ENCODE assay signal across 30 mouse cellular contexts in genomic region chr12:33325424-33325823, GRCm38 (mm10).
"Had no signal": no experiment of that assay in that cellular context is flagged by ENCODE, and none has a peak within 500 bp of the region (broad histone marks: within the 10 kb centered on the region; RNA-seq: fewer than 3 reads in every experiment).

No protein-coding gene starts in this region.

- ATAC-seq: liver, embryonic 12.5 days; liver, postnatal 0 days; lung, postnatal 0 days; midbrain, embryonic 13.5 days had no signal

- H3K27me3 ChIP-seq: limb, embryonic 12.5 days; limb, embryonic 13.5 days; limb, embryonic 15.5 days; liver, embryonic 12.5 days; liver, embryonic 13.5 days; liver, embryonic 15.5 days; lung, embryonic 15.5 days; megakaryocyte, embryonic 14.5 days; midbrain, embryonic 12.5 days; midbrain, embryonic 13.5 days; midbrain, embryonic 15.5 days; neural tube, embryonic 12.5 days had no signal

- H3K4me1 ChIP-seq: limb, embryonic 10.5 days; limb, embryonic 12.5 days; liver, embryonic 13.5 days; lung, embryonic 15.5 days; midbrain, embryonic 10.5 days; midbrain, embryonic 12.5 days; midbrain, embryonic 13.5 days; neural tube, embryonic 12.5 days had no signal

- H3K36me3 ChIP-seq: limb, embryonic 10.5 days; limb, embryonic 12.5 days; lung, embryonic 15.5 days; midbrain, embryonic 10.5 days; midbrain, embryonic 13.5 days; midbrain, embryonic 15.5 days; neural tube, embryonic 12.5 days had no signal

- H3K4me3 ChIP-seq: limb, embryonic 10.5 days; limb, embryonic 12.5 days; limb, embryonic 13.5 days; limb, embryonic 15.5 days; liver, embryonic 12.5 days; liver, embryonic 13.5 days; liver, embryonic 15.5 days; lung, embryonic 15.5 days; megakaryocyte, embryonic 14.5 days; midbrain, embryonic 10.5 days; midbrain, embryonic 12.5 days; midbrain, embryonic 13.5 days; midbrain, embryonic 15.5 days; neural tube, embryonic 12.5 days had no signal

- H3K27ac ChIP-seq: limb, embryonic 10.5 days; limb, embryonic 12.5 days; limb, embryonic 13.5 days; limb, embryonic 15.5 days; liver, embryonic 12.5 days; liver, embryonic 13.5 days; liver, embryonic 14.5 days; liver, embryonic 15.5 days; lung, embryonic 15.5 days; macrophage; midbrain, embryonic 10.5 days; midbrain, embryonic 12.5 days; midbrain, embryonic 13.5 days; midbrain, embryonic 15.5 days; neural tube, embryonic 12.5 days had no signal

- DNase-seq: left cerebral cortex, postnatal 4 days; liver; liver, embryonic 13.5 days; liver, postnatal 0 days; lung, adult 18-20 months; lung, adult 2 months; lung, embryonic 14.5 days; lung, postnatal 10 days; lung, postnatal 14 days; lung, postnatal 36 days; lung, postnatal 4 days; midbrain, embryonic 14.5 days had no signal

- H3K9ac ChIP-seq: limb, embryonic 12.5 days; limb, embryonic 13.5 days; limb, embryonic 15.5 days; liver, embryonic 12.5 days; liver, embryonic 13.5 days; liver, embryonic 14.5 days; liver, embryonic 15.5 days; liver, postnatal 0 days; lung, embryonic 14.5 days; lung, embryonic 15.5 days; midbrain, embryonic 12.5 days; midbrain, embryonic 13.5 days; midbrain, embryonic 15.5 days; neural tube, embryonic 12.5 days had no signal

- H3K9me3 ChIP-seq: limb, embryonic 10.5 days; limb, embryonic 12.5 days; limb, embryonic 13.5 days; limb, embryonic 15.5 days; liver, embryonic 12.5 days; liver, embryonic 13.5 days; liver, embryonic 15.5 days; lung, embryonic 15.5 days; megakaryocyte, embryonic 14.5 days; midbrain, embryonic 10.5 days; midbrain, embryonic 12.5 days; midbrain, embryonic 13.5 days; midbrain, embryonic 15.5 days; neural tube, embryonic 12.5 days had no signal

- H3K4me2 ChIP-seq: limb, embryonic 12.5 days; limb, embryonic 13.5 days; limb, embryonic 15.5 days; liver, embryonic 11.5 days; liver, embryonic 12.5 days; liver, embryonic 13.5 days; liver, embryonic 15.5 days; lung, embryonic 14.5 days; lung, embryonic 15.5 days; midbrain, embryonic 11.5 days; midbrain, embryonic 12.5 days; midbrain, embryonic 13.5 days; midbrain, embryonic 15.5 days; neural tube, embryonic 12.5 days had no signal
